Mouse (Mus musculus) embryonic facial prominence, embryonic 11.5 days (tissue): ENCODE results near the gene Jchain. TPM values are rescaled to one million over a fixed set of nuclear protein-coding genes. Genes with fewer than 3 reads are reported as not detected.

Experiments
- ATAC-seq: fragments of 200-750 bp; cut with Nextera tagmentation; replicated peaks from 2 replicates; pipeline ENCODE4 v1.8.0; 2017; ENCODE audit warnings: low read depth; ENCODE audit not compliant: insufficient number of reproducible peaks, low FRiP score, low TSS enrichment
- DNase-seq: peaks from one replicate; pipeline ENCODE4 v3.0.0-alpha.2; 2015; ENCODE audit warnings: low spot score
- H3K27ac ChIP-seq: fragments of 300-500 bp; sonication (generic); replicated peaks from 2 replicates; pipeline ENCODE4 v1.5.1; 2014; ENCODE audit warnings: mild to moderate bottlenecking, low read depth, low read length, control low read depth
- H3K27me3 ChIP-seq: fragments of 300-500 bp; sonication (generic); 2 replicates; pipeline ENCODE4 v1.6.1; 2014; ENCODE audit warnings: mild to moderate bottlenecking, low read length, moderate library complexity, mixed read lengths; ENCODE audit not compliant: control insufficient read depth, insufficient read depth
- H3K36me3 ChIP-seq: fragments of 300-500 bp; sonication (generic); replicated peaks from 2 replicates; pipeline ENCODE4 v1.6.1; 2014; ENCODE audit warnings: low read depth, mild to moderate bottlenecking, low read length, moderate library complexity, mixed read lengths; ENCODE audit not compliant: control insufficient read depth, insufficient read depth
- H3K4me1 ChIP-seq: fragments of 300-500 bp; sonication (generic); 2 replicates; pipeline ENCODE4 v1.6.1; 2014; ENCODE audit warnings: low read length, mixed read lengths; ENCODE audit not compliant: control insufficient read depth, insufficient read depth
- H3K4me2 ChIP-seq: fragments of 300-500 bp; sonication (generic); 2 replicates; pipeline ENCODE4 v1.6.1; 2014; ENCODE audit warnings: low read depth, mild to moderate bottlenecking, control low read depth, low read length, moderate library complexity
- H3K4me3 ChIP-seq: fragments of 300-500 bp; sonication (generic); 2 replicates; pipeline ENCODE4 v1.5.1; 2014; ENCODE audit warnings: low read depth, low read length, control low read depth
- H3K9ac ChIP-seq: fragments of 300-500 bp; sonication (generic); replicated peaks from 2 replicates; pipeline ENCODE4 v1.6.1; 2014; ENCODE audit warnings: mild to moderate bottlenecking, control low read depth, low read length
- H3K9me3 ChIP-seq: fragments of 300-500 bp; sonication (generic); replicated peaks from 2 replicates; pipeline ENCODE4 v1.6.1; 2016; ENCODE audit warnings: mild to moderate bottlenecking, low read length, inconsistent platforms, mixed read lengths; ENCODE audit not compliant: control insufficient read depth
- WGBS: fragments of 180-500 bp; shearing (Covaris S2); extraction: QIAGEN DNeasy Blood & Tissue Kit; methylation state at CpG from one replicate; pipeline ENCODE4 v1.1.7; 2014; 5-methylcytosine and 5-hydroxymethylcytosine counted together
- polyA plus RNA-seq: library from polyadenylated mRNA; unstranded; fragments of >200 nt; fragmentation: Nextera tagmentation; extraction: Ambion mirVana; gene quantifications from 2 replicates; pipeline ENCODE4 v1.2.1, GENCODE M21; 2014

Gene Jchain
- polyA plus RNA-seq, 1 experiment from 2014 or later, result 0.39 TPM

DNA sequence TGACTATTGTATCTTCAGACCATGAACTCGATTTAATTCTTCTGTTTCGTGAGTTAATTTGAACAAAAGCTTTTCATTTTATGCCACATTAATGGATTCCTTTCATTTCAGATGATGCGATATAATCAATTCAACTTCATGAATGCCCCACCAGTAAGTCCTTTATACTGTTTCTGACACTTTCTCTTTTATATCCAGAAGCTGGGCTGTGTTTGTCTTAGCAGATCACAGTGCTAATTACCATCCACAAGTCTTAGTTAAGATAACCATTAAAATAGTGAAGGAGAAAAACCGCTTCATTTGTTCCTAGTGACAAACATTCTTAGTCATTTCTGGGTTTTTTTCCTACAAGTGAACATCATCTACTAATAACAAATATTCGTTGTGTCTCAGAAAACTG is 36.6 kb downstream of the Jchain start:
- no peaks in the 10 kb centered on the region for H3K36me3 ChIP-seq
- H3K27ac ChIP-seq, result no peak overlapping the region
- no peaks in the 10 kb centered on the region for H3K9me3 ChIP-seq
- DNase-seq, result no peak
- no peak overlapping the region for H3K4me2 ChIP-seq
- WGBS, result 82% methylated on average over 5 of the region's 5 CpGs
- H3K4me1 ChIP-seq, result no peaks in the 10 kb centered on the region
- no peak for ATAC-seq
- no peaks in the 10 kb centered on the region for H3K27me3 ChIP-seq
- no peak overlapping the region for H3K4me3 ChIP-seq
- H3K9ac ChIP-seq, result no peak overlapping the region

- H3K27me3 ChIP-seq, result no peaks in the 10 kb centered on the region
- H3K27ac ChIP-seq, result no peak overlapping the region
- 76% methylated on average over 2 of the region's 2 CpGs for WGBS
- no peak overlapping the region for H3K4me3 ChIP-seq
- no peaks in the 10 kb centered on the region for H3K4me1 ChIP-seq
- DNase-seq, result no peak
- no peaks in the 10 kb centered on the region for H3K36me3 ChIP-seq
- no peak for ATAC-seq
- no peak overlapping the region for H3K4me2 ChIP-seq
- H3K9ac ChIP-seq, result no peak overlapping the region
- no peaks in the 10 kb centered on the region for H3K9me3 ChIP-seq
These were observed 38.7 kb downstream of the Jchain start for GRCm38 (mm10) chr5:88489004-88489403.

DNA sequence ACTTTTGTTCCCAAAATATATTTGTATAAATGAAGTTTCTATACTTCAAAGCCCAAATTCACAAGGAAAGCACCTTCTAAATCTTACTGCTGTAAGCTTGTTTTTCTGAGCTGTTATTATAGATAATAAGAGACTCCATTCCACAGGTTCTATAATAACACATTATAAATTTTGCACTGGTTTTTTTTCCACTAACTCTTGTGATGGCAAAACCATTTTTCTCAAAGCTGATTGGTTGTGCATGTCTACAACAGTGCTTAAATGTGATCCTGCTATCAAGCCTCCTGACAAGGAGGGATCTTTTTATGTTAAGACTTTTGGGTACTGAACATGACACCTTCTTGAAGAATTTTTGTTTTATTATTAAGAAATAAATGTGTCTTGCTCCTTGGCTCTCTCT is 40.0 kb downstream of the Jchain start, which contains the start of gene Enam:
Gene Enam (plus strand): TSS at position 301 of the 400 bp plus-strand sequence.
- H3K36me3 ChIP-seq, result no peaks in the 10 kb centered on the region
- no peaks in the 10 kb centered on the region for H3K9me3 ChIP-seq
- DNase-seq (no peak), ATAC-seq (no peak)
- H3K27me3 ChIP-seq, result no peaks in the 10 kb centered on the region
- no peak within 1 kb of the TSS for H3K4me3 ChIP-seq
- H3K9ac ChIP-seq, result no peak within 1 kb of the TSS
- no peak within 1 kb of the TSS for H3K27ac ChIP-seq
- no peak within 1 kb of the TSS for H3K4me2 ChIP-seq
- no peaks in the 10 kb centered on the region for H3K4me1 ChIP-seq

Other genes with a start within 250 kb of the Jchain start
- gene Prol1, start 210.6 kb downstream of the Jchain start, polyA plus RNA-seq, result not detected in 2 replicates
- gene Amtn, start 151.8 kb downstream of the Jchain start, polyA plus RNA-seq, result not detected in 2 replicates
- gene Ambn, start 71.9 kb downstream of the Jchain start, polyA plus RNA-seq, result 0.70 and 0.94 TPM in 2 replicates
- not detected in 2 replicates for gene Enam, start 39.9 kb downstream of the Jchain start, polyA plus RNA-seq
- 75.6 and 76.0 TPM in 2 replicates for gene Utp3, start 26.6 kb upstream of the Jchain start, polyA plus RNA-seq
- 34.1 and 39.9 TPM in 2 replicates for gene Rufy3, start 37.1 kb upstream of the Jchain start, polyA plus RNA-seq
- 82.0 and 91.0 TPM in 2 replicates for gene Grsf1, start 148.3 kb upstream of the Jchain start, polyA plus RNA-seq
- 13.7 and 15.6 TPM in 2 replicates for gene Mob1b, start 193.0 kb upstream of the Jchain start, polyA plus RNA-seq
- 99.9 and 110 TPM in 2 replicates for gene Dck, start 237.1 kb upstream of the Jchain start, polyA plus RNA-seq